Mouse (Mus musculus) CH12.LX (cell line): Measurements from ENCODE around the gene Tlr3. TPM values are rescaled to one million over a fixed set of nuclear protein-coding genes. Genes with fewer than 3 reads are reported as not detected.

Experiments
- DNase-seq: peaks from one replicate; pipeline ENCODE4 v3.0.0-alpha.2; 2013; ENCODE audit errors: extremely low read depth
- H3K27ac ChIP-seq: 2 replicates; pipeline ENCODE4 v1.5.1; 2012; ENCODE audit warnings: low read depth, mild to moderate bottlenecking, control low read depth, moderate library complexity; ENCODE audit not compliant: insufficient read depth
- H3K27me3 ChIP-seq: replicated peaks from 2 replicates; pipeline ENCODE3; 2012; ENCODE audit warnings: inconsistent platforms
- H3K36me3 ChIP-seq, 2 experiments: replicated peaks in 1 of 2; 2 replicates each; pipeline versions ENCODE3 to v1.6.1; 2012; ENCODE audit warnings: inconsistent platforms in 1 of 2, low read length in 1 of 2, mild to moderate bottlenecking in 1 of 2, mixed read lengths in 1 of 2, moderate library complexity in 1 of 2; ENCODE audit not compliant: control insufficient read depth in 1 of 2, insufficient read depth in 1 of 2
- H3K4me1 ChIP-seq, 2 experiments: 2 replicates each; pipeline ENCODE4 v1.6.1; 2012; ENCODE audit warnings: inconsistent platforms in 1 of 2, moderate library complexity in 1 of 2; ENCODE audit not compliant: insufficient read depth in 2 of 2, control insufficient read depth in 1 of 2
- H3K4me2 ChIP-seq: 2 replicates; pipeline ENCODE4 v1.6.1; 2012; ENCODE audit warnings: low read depth, mild to moderate bottlenecking, control low read depth; ENCODE audit not compliant: poor library complexity, insufficient read depth, severe bottlenecking
- H3K4me3 ChIP-seq, 3 experiments: fragments of 150-350 bp in 1 of 3; sonication (generic) in 1 of 3; replicated peaks in 1 of 3; 2 replicates each; pipeline versions ENCODE3 to v1.5.1; 2011 to 2012; ENCODE audit warnings: low read depth in 2 of 3, low read length in 2 of 3, mild to moderate bottlenecking in 2 of 3, moderate library complexity in 2 of 3, control low read depth in 1 of 3, improper control_type of control experiment in 1 of 3, inconsistent platforms in 1 of 3, mixed read lengths in 1 of 3; ENCODE audit not compliant: poor library complexity in 1 of 3
- H3K79me2 ChIP-seq: replicated peaks from 2 replicates; pipeline ENCODE4 v1.6.1; 2012; ENCODE audit warnings: mild to moderate bottlenecking, moderate library complexity; ENCODE audit not compliant: control insufficient read depth, poor library complexity, insufficient read depth, severe bottlenecking; ENCODE audit errors: extremely low read depth
- H3K9ac ChIP-seq: 2 replicates; pipeline ENCODE4 v1.6.1; 2012; ENCODE audit warnings: low read depth, mild to moderate bottlenecking, control low read depth, moderate library complexity; ENCODE audit not compliant: insufficient read depth
- H3K9me3 ChIP-seq: replicated peaks from 2 replicates; pipeline ENCODE3; 2012; ENCODE audit warnings: low read length, inconsistent platforms, mixed read lengths
- BHLHE40 ChIP-seq: IDR thresholded peaks from 2 replicates; pipeline ENCODE4 v1.6.1; 2011; ENCODE audit warnings: mild to moderate bottlenecking, low read depth, low read length, improper control_type of control experiment
- CHD1 ChIP-seq: IDR thresholded peaks from 2 replicates; pipeline ENCODE4 v1.6.1; 2012; ENCODE audit warnings: low read depth, low read length, improper control_type of control experiment, inconsistent platforms
- CHD2 ChIP-seq: IDR thresholded peaks from 2 replicates; pipeline ENCODE4 v1.6.1; 2011; ENCODE audit warnings: low read length, improper control_type of control experiment
- CTCF ChIP-seq, 2 experiments: IDR thresholded peaks in 1 of 2; conservative IDR thresholded peaks in 1 of 2; 2 replicates each; pipeline ENCODE4 v1.5.1; 2011 to 2012; ENCODE audit warnings: low read depth in 2 of 2, low read length in 2 of 2, improper control_type of control experiment in 1 of 2, inconsistent platforms in 1 of 2, mild to moderate bottlenecking in 1 of 2, moderate library complexity in 1 of 2
- E2F4 ChIP-seq: IDR thresholded peaks from 2 replicates; pipeline ENCODE4 v1.6.1; 2011; ENCODE audit warnings: low read depth, low read length, improper control_type of control experiment; ENCODE audit not compliant: insufficient replicate concordance
- EP300 ChIP-seq: IDR thresholded peaks from 2 replicates; pipeline ENCODE4 v1.6.1; 2011; ENCODE audit warnings: low read length, improper control_type of control experiment
- ETS1 ChIP-seq: conservative IDR thresholded peaks from 2 replicates; pipeline ENCODE4 v1.6.1; 2012; ENCODE audit warnings: low read depth, mild to moderate bottlenecking, inconsistent platforms, low read length, improper control_type of control experiment, moderate library complexity
- HCFC1 ChIP-seq: IDR thresholded peaks from 2 replicates; pipeline ENCODE4 v1.6.1; 2012; ENCODE audit warnings: low read depth, mild to moderate bottlenecking, inconsistent platforms, low read length, improper control_type of control experiment
- IRF4 ChIP-seq: IDR thresholded peaks from 2 replicates; pipeline ENCODE4 v1.6.1; 2014; ENCODE audit warnings: low read depth, mild to moderate bottlenecking, inconsistent platforms, low read length, improper control_type of control experiment
- JUN ChIP-seq: IDR thresholded peaks from 2 replicates; pipeline ENCODE4 v1.6.1; 2011; ENCODE audit warnings: low read depth, mild to moderate bottlenecking, low read length, improper control_type of control experiment, moderate library complexity; ENCODE audit not compliant: insufficient read depth
- JUND ChIP-seq: conservative IDR thresholded peaks from 2 replicates; pipeline ENCODE4 v1.6.1; 2011; ENCODE audit warnings: low read depth, low read length, improper control_type of control experiment
- MAFK ChIP-seq: IDR thresholded peaks from 2 replicates; pipeline ENCODE4 v1.6.1; 2011; ENCODE audit warnings: low read length, improper control_type of control experiment; ENCODE audit not compliant: insufficient replicate concordance
- MAZ ChIP-seq: IDR thresholded peaks from 2 replicates; pipeline ENCODE4 v1.6.1; 2012; ENCODE audit warnings: low read depth, mild to moderate bottlenecking, inconsistent platforms, low read length, improper control_type of control experiment, moderate library complexity
- MEF2A ChIP-seq: IDR thresholded peaks from 2 replicates; pipeline ENCODE4 v1.6.1; 2014; ENCODE audit warnings: low read depth, mild to moderate bottlenecking, inconsistent platforms, low read length, improper control_type of control experiment, borderline replicate concordance
- MYC ChIP-seq: IDR thresholded peaks from 2 replicates; pipeline ENCODE4 v1.6.1; 2011; ENCODE audit warnings: low read depth, mild to moderate bottlenecking, improper control_type of control experiment, low read length
- NRF1 ChIP-seq: IDR thresholded peaks from 2 replicates; pipeline ENCODE4 v1.6.1; 2014; ENCODE audit warnings: low read depth, mild to moderate bottlenecking, inconsistent platforms, low read length, improper control_type of control experiment, moderate library complexity
- RCOR1 ChIP-seq: conservative IDR thresholded peaks from 2 replicates; pipeline ENCODE4 v1.6.1; 2012; ENCODE audit warnings: low read depth, mild to moderate bottlenecking, inconsistent platforms, low read length, improper control_type of control experiment
- TBP ChIP-seq: conservative IDR thresholded peaks from 2 replicates; pipeline ENCODE4 v1.6.1; 2011; ENCODE audit warnings: low read depth, low read length, improper control_type of control experiment
- TCF12 ChIP-seq: IDR thresholded peaks from 2 replicates; pipeline ENCODE4 v1.6.1; 2014; ENCODE audit warnings: low read depth, mild to moderate bottlenecking, inconsistent platforms, low read length, improper control_type of control experiment
- UBTF ChIP-seq: IDR thresholded peaks from 2 replicates; pipeline ENCODE4 v1.6.1; 2012; ENCODE audit warnings: low read depth, mild to moderate bottlenecking, inconsistent platforms, low read length, improper control_type of control experiment, moderate library complexity
- ZNF384 ChIP-seq: IDR thresholded peaks from 2 replicates; pipeline ENCODE4 v1.6.1; 2012; ENCODE audit warnings: low read depth, low read length, improper control_type of control experiment, inconsistent platforms
- dilution Hi-C: fragments of 300-500 bp; cut with MboI; formaldehyde crosslinking; loops from 2 replicates; pipeline ENCODE4 v1.14.3; 2020; ENCODE audit warnings: low sequenced_read_pairs; ENCODE audit not compliant: extremely low pct_unique_long_range_greater_than_20kb, extremely low pct_ligation_motif_present
- in situ Hi-C: fragments of 300-500 bp; cut with MboI; formaldehyde crosslinking; loops from 3 replicates; pipeline ENCODE4 v1.14.3; 2019; ENCODE audit warnings: low sequenced_read_pairs, low pct_ligation_motif_present, low pct_unique_long_range_greater_than_20kb, mixed read lengths
- polyA plus RNA-seq: library from polyadenylated mRNA; unstranded; fragments of >175 nt; gene quantifications from 2 replicates; pipeline ENCODE4 v1.2.1, GENCODE M21; 2012; ENCODE audit warnings: low read depth; ENCODE audit not compliant: insufficient read length
- total RNA-seq, 2 experiments: library from RNA; depleted of rRNA; stranded (reverse); fragments of 300-350 nt in 1 of 2; fragments of >200 nt in 1 of 2; gene quantifications; 2 replicates each; pipeline ENCODE4 v1.2.3; 2012 to 2014

Tlr3 gene
- total and polyA plus RNA-seq, 3 experiments: 0.04 to 1.7 (median 1.3) TPM

GRCm38 (mm10) chr8:45410146-45410880 lies 567 bp downstream of the Tlr3 start:
- dilution Hi-C loops (no loop called here), in situ Hi-C loops (no loop called here)
- Histone ChIP-seq H3K4me2 (peak overlapping the region; percentile 13; the same call in 1 of the 2 replicates), H3K27ac (no peak overlapping the region), H3K36me3 (no peaks in the 10 kb centered on the region), H3K79me2 (no peaks in the 10 kb centered on the region), H3K4me3 (peak overlapping the region; percentile 37 to 70 (median 54)), H3K9me3 (no peaks in the 10 kb centered on the region), H3K4me1 (peaks cover 0 to 32% of the 10 kb centered on the region in 2 experiments; a peak in 2 of 4 replicates), H3K27me3 (no peaks in the 10 kb centered on the region), H3K9ac (peak overlapping the region; percentile 2; the same call in 1 of the 2 replicates)
- TF ChIP-seq TCF12 (no peak), CTCF (conservative IDR thresholded peaks at IDR 0.05 in 1 of 2, IDR thresholded peaks at IDR 0.05 in 1 of 2; ENCODE audit: low read depth in 2 of 2, low read length in 2 of 2) (peak in 1 of 2 experiments; percentile 25; a peak in 2 of 4 replicates)
- peak; percentile 53 for DNase-seq

- peaks cover 0 to 26% of the 10 kb centered on the region in 2 experiments; a peak in 2 of 4 replicates for H3K4me1 ChIP-seq
- no peaks in the 10 kb centered on the region for H3K79me2 ChIP-seq
- DNase-seq: peak; percentile 54
- peak overlapping the region in 1 of 3 experiments; percentile 54 for H3K4me3 ChIP-seq
- no peak overlapping the region for H3K9ac ChIP-seq
- peak; percentile 44 for TF ChIP-seq ETS1
- TF ChIP-seq MEF2A: no peak
- TF ChIP-seq MAFK: peak; percentile 57; the same call in 1 of the 2 replicates
- TF ChIP-seq JUN: no peak
- peak; percentile 41; the same call in 1 of the 2 replicates for TF ChIP-seq MAZ
- no peak for TF ChIP-seq CHD1
- TF ChIP-seq RCOR1: 0 out of 2 replicates have a peak, but pooled peaks have one; percentile 51
- no peak for TF ChIP-seq E2F4
- TF ChIP-seq CHD2: peak; percentile 40; the same call in 1 of the 2 replicates
- peak; percentile 60 for TF ChIP-seq EP300
- peak; percentile 32; the same call in 1 of the 2 replicates for TF ChIP-seq BHLHE40
- no peak for TF ChIP-seq HCFC1
- TF ChIP-seq JUND: peak; percentile 55
- TF ChIP-seq IRF4: peak; percentile 69
- TF ChIP-seq TCF12: peak; percentile 51; the same call in 1 of the 2 replicates
- no peak for TF ChIP-seq UBTF
- no peak for TF ChIP-seq TBP
- no peak for TF ChIP-seq NRF1
- peak; percentile 82 for TF ChIP-seq ZNF384
- no peak for TF ChIP-seq MYC
- in situ Hi-C loops (no loop called here), dilution Hi-C loops (no loop called here)
- no peaks in the 10 kb centered on the region for H3K27me3 ChIP-seq
- H3K9me3 ChIP-seq: no peaks in the 10 kb centered on the region
- H3K27ac ChIP-seq: no peak overlapping the region
- peak overlapping the region; percentile 13; the same call in 1 of the 2 replicates for H3K4me2 ChIP-seq
- no peaks in the 10 kb centered on the region for H3K36me3 ChIP-seq
Observed at GRCm38 (mm10) chr8:45409702-45410101, 1.2 kb downstream of the Tlr3 start.
